Mouse (Mus musculus): ENCODE measurements around the gene Tbck.
A peak's percentile ranks its signal among the peaks of the same experiment; 100 is the strongest.

Tbck gene

GRCm38 (mm10) chr3:132766033-132766726 is 82.2 kb downstream of the Tbck start:
- no peak for DNase-seq

GRCm38 (mm10) chr3:132772054-132772453 is 88.1 kb downstream of the Tbck start:
- DNase-seq = peak; percentile 11

- DNase-seq = no peak
Measured at GRCm38 (mm10) chr3:132776686-132777085, 92.7 kb downstream of the Tbck start.

- no peak for DNase-seq
Measured at GRCm38 (mm10) chr3:132781103-132781502, 97.2 kb downstream of the Tbck start.

- DNase-seq = no peak
Measured at GRCm38 (mm10) chr3:132783087-132783486, 99.1 kb downstream of the Tbck start.

GRCm38 (mm10) chr3:132784732-132785131 is 100.8 kb downstream of the Tbck start:
- no peak for DNase-seq

GRCm38 (mm10) chr3:132786690-132787089 is 102.7 kb downstream of the Tbck start:
- no peak for DNase-seq

- no peak for DNase-seq
Measured at GRCm38 (mm10) chr3:132787775-132788174, 103.8 kb downstream of the Tbck start.

- DNase-seq = no peak
Measured at GRCm38 (mm10) chr3:132791140-132791539, 107.2 kb downstream of the Tbck start.

- DNase-seq = no peak
Measured at GRCm38 (mm10) chr3:132800196-132800595, 116.3 kb downstream of the Tbck start.

- no peak for DNase-seq
Measured at GRCm38 (mm10) chr3:132801910-132802309, 118.0 kb downstream of the Tbck start.

- no peak for DNase-seq
Measured at GRCm38 (mm10) chr3:132807888-132808579, 124.1 kb downstream of the Tbck start.

GRCm38 (mm10) chr3:132808951-132809350 is 125.0 kb downstream of the Tbck start:
- no peak for DNase-seq

- DNase-seq = no peak
Measured at GRCm38 (mm10) chr3:132811791-132812190, 127.8 kb downstream of the Tbck start.

GRCm38 (mm10) chr3:132812356-132812755 is 128.4 kb downstream of the Tbck start:
- peak; percentile 30 for DNase-seq

- no peak for DNase-seq
Measured at GRCm38 (mm10) chr3:132813147-132813546, 129.2 kb downstream of the Tbck start.

- DNase-seq = no peak
Measured at GRCm38 (mm10) chr3:132813706-132814497, 130.0 kb downstream of the Tbck start.

- no peak for DNase-seq
Measured at GRCm38 (mm10) chr3:132814791-132815496, 131.0 kb downstream of the Tbck start.

GRCm38 (mm10) chr3:132815497-132816326 is 131.8 kb downstream of the Tbck start:
- no peak for DNase-seq

GRCm38 (mm10) chr3:132819408-132819807 is 135.5 kb downstream of the Tbck start:
- DNase-seq = no peak

- no peak for DNase-seq
Measured at GRCm38 (mm10) chr3:132831179-132831873, 147.4 kb downstream of the Tbck start.

Data from kidney, postnatal 14 days (tissue).